Mouse (Mus musculus) kidney, embryonic 15.5 days (tissue): ENCODE data around the gene Copz2. TPM values are rescaled to one million over a fixed set of nuclear protein-coding genes. Genes with fewer than 3 reads are reported as not detected.
"Not testable (repeated sequence)": the region's sequence is repeated elsewhere in the genome, so short reads cannot be mapped to it uniquely, and the experiment has no call there.

Source experiments
- ATAC-seq: fragments of 200-750 bp; cut with Nextera tagmentation; replicated peaks from 2 replicates; pipeline ENCODE4 v1.8.0; 2017; ENCODE audit warnings: moderate TSS enrichment; ENCODE audit not compliant: low FRiP score
- H3K27ac ChIP-seq: fragments of 300-500 bp; sonication (generic); 2 replicates; pipeline ENCODE4 v1.5.1; 2015; ENCODE audit warnings: mild to moderate bottlenecking, inconsistent platforms
- H3K27me3 ChIP-seq: fragments of 300-500 bp; sonication (generic); 2 replicates; pipeline ENCODE4 v1.6.1; 2015; ENCODE audit warnings: inconsistent platforms
- H3K36me3 ChIP-seq: fragments of 300-500 bp; sonication (generic); 2 replicates; pipeline ENCODE4 v1.6.1; 2015; ENCODE audit warnings: inconsistent platforms
- H3K4me1 ChIP-seq: fragments of 300-500 bp; sonication (generic); 2 replicates; pipeline ENCODE4 v1.6.1; 2015; ENCODE audit warnings: inconsistent platforms
- H3K4me2 ChIP-seq: fragments of 300-500 bp; sonication (generic); 2 replicates; pipeline ENCODE4 v1.6.1; 2015; ENCODE audit warnings: moderate library complexity, mild to moderate bottlenecking, inconsistent platforms
- H3K4me3 ChIP-seq: fragments of 300-500 bp; sonication (generic); replicated peaks from 2 replicates; pipeline ENCODE4 v1.5.1; 2015; ENCODE audit warnings: mild to moderate bottlenecking, inconsistent platforms
- H3K9ac ChIP-seq: fragments of 300-500 bp; sonication (generic); 2 replicates; pipeline ENCODE4 v1.6.1; 2015; ENCODE audit warnings: mild to moderate bottlenecking, inconsistent platforms
- H3K9me3 ChIP-seq: fragments of 300-500 bp; sonication (generic); replicated peaks from 2 replicates; pipeline ENCODE4 v1.6.1; 2016; ENCODE audit warnings: inconsistent platforms
- WGBS: fragments of 180-500 bp; shearing (Covaris S2); methylation state at CpG from one replicate; pipeline ENCODE4 v1.1.7; 2015; ENCODE audit warnings: mixed read lengths; 5-methylcytosine and 5-hydroxymethylcytosine counted together
- polyA plus RNA-seq: library from polyadenylated mRNA; unstranded; fragments of >200 nt; fragmentation: Nextera tagmentation; extraction: Ambion mirVana; gene quantifications from 2 replicates; pipeline ENCODE4 v1.2.1, GENCODE M21; 2015

The Copz2 gene
- polyA plus RNA-seq: 117 and 121 TPM in 2 replicates

DNA sequence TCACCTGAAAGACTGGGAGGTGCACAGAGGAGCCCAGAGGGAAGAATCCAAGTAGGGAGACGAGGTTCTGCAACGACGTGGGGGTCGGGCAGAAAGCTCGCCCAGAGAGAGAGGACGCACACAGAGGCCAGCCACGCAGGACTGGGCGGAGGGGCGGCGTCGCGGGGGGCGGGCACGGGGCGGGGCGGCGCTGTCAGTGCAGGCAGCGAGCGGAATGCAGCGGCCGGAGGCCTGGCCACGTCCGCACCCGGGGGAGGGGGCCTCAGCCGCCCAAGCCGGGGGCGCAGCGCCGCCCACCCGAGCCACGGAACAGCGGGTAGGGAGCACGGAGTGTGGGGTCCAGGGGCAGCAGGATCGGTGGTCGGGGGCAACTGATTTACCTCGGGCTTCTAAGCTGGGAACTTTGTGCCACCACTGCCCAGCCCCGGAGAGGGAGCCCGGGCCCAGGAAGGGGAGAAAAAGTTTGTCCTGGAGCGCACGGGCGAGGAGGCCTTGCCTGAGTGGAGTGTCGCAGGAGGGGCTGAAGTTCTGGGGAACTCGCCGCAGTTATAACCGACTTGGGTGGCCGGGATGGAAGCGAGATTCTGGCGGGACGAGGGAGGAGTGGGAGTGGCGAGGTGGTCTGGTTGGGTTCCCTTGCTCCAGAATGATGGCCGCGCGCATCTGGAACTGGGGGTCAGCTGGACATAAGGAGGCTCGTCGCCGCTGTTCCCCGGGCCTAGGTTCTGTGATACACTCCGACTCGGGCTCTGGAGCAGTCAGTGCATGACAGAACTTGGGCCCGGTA, at the start of gene Copz2:
Copz2 (plus strand) TSS at position 190 of the 787 bp plus-strand sequence.
- H3K4me1 ChIP-seq: peaks cover 19% of the 10 kb centered on the region
- no peaks in the 10 kb centered on the region for H3K27me3 ChIP-seq
- under 1% methylated on average over 53 of the region's 60 CpGs for WGBS
- ATAC-seq: peak; percentile 85
- H3K27ac ChIP-seq: peak within 1 kb of the TSS; percentile 74
- peak within 1 kb of the TSS; percentile 59 for H3K4me3 ChIP-seq
- H3K36me3 ChIP-seq: peaks cover 13% of the 10 kb centered on the region
- peak within 1 kb of the TSS; percentile 88 for H3K4me2 ChIP-seq
- no peaks in the 10 kb centered on the region for H3K9me3 ChIP-seq
- peak within 1 kb of the TSS; percentile 64 for H3K9ac ChIP-seq

DNA sequence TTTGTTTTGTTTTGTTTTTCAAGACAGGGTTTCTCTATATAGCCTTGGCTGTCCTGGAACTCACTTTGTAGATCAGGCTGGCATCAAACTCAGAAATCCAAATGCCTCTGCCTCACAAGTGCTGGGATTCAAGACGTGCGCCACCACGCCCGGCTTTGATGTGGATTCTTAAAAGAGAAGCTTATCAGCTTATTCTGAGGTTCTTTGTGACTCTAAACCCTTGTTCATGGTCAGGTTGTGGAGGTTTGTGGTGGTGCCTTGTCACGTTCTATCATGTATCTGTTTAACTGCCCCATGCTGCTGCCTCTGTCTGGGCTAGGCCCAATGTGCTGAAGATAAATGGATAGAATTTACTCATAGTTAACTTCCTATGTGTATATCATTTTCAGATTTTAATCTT, 44.1 kb upstream of the Copz2 start:
- no peak overlapping the region for H3K27ac ChIP-seq
- no peak for ATAC-seq
- H3K27me3 ChIP-seq: no peaks in the 10 kb centered on the region
- no peak overlapping the region for H3K9ac ChIP-seq
- no peaks in the 10 kb centered on the region for H3K4me1 ChIP-seq
- H3K36me3 ChIP-seq: peaks cover 99% of the 10 kb centered on the region
- 93% methylated on average over 5 of the region's 5 CpGs for WGBS
- no peak overlapping the region for H3K4me2 ChIP-seq
- no peak overlapping the region for H3K4me3 ChIP-seq
- no peaks in the 10 kb centered on the region for H3K9me3 ChIP-seq

DNA sequence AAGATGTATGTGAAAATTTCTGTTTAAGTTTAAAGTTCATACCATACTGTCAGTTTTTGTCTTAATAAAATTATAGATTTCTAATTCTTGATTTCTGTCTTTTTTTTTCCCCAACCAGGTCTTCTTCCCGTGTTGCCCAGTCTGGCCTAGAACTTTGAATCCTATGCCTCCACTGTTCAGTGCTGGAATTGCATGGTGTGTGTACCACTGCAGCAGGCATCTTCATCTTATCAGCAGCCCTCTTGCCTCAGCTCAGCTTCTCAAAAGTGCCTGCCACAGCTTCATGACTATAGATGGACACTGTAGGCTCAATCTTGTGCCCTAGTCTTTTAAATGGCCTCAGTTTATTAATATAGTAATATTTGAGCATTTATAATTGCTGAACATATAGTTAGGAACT, 41.6 kb upstream of the Copz2 start:
- Histone ChIP-seq H3K27me3 (no peaks in the 10 kb centered on the region), H3K9me3 (no peaks in the 10 kb centered on the region), H3K36me3 (peaks cover 99% of the 10 kb centered on the region), H3K4me2 (no peak overlapping the region), H3K4me1 (no peaks in the 10 kb centered on the region), H3K9ac (no peak overlapping the region), H3K4me3 (no peak overlapping the region), H3K27ac (no peak overlapping the region)
- no peak for ATAC-seq
- 57% methylated on average over 1 of the region's 1 CpGs for WGBS

DNA sequence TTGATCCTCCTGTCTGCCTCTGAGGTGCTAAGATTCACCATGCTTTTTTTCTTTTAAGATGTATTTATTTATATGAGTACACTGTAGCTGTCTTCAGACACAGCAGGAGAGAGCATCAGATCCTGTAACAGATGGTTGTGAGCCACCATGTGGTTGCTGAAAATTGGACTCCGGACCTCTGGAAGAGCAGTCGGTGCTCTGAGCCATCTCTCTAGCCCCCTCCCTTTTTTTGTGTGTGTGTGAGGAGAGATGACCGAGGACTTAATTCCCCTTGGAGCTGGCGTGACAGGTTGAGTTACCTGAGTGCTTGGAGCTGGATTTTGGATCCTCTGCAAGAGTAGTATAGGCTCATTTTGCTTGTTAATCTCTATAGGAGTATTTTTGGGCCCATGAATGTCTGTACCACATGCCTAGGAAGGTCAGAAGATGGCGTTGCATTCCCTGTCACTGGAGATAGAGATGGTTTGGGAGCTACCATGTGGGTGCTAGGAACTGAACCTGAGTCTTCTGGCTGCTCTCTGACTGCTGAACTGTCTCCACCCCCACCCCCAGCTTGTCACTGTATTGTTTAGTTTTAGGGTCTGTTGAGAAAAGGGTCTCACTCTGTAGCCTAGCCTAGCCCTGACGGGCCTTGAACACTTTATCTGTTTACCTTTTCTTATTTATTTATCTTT, 40.0 kb upstream of the Copz2 start:
- WGBS: 88% methylated on average over 6 of the region's 6 CpGs
- no peaks in the 10 kb centered on the region for H3K27me3 ChIP-seq
- H3K4me3 ChIP-seq: no peak overlapping the region
- H3K36me3 ChIP-seq: peaks cover 97% of the 10 kb centered on the region
- no peak overlapping the region for H3K27ac ChIP-seq
- H3K9ac ChIP-seq: no peak overlapping the region
- no peaks in the 10 kb centered on the region for H3K9me3 ChIP-seq
- no peak overlapping the region for H3K4me2 ChIP-seq
- no peaks in the 10 kb centered on the region for H3K4me1 ChIP-seq
- ATAC-seq: no peak

DNA sequence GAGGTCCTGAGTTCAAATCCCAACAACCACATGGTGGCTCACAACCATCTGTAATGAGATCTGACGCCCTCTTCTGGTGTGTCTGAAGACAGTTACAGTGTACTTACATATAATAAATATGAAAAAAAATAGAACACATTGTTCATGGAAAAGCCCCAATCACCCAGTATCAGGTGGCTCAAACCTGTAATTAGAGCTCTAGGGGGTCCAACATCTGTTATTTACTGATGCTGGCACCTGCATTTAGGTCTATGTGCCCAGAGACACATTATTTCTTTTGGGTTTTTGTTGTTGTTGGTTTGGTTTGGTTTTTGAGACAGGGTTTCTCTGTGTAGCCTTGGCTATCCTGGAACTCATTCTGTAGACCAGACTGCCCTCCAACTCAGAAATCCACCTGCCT, 38.5 kb upstream of the Copz2 start:
- WGBS: 92% methylated on average over 1 of the region's 1 CpGs
- not testable (repeated sequence) for ATAC-seq
- peaks cover 97% of the 10 kb centered on the region for H3K36me3 ChIP-seq

DNA sequence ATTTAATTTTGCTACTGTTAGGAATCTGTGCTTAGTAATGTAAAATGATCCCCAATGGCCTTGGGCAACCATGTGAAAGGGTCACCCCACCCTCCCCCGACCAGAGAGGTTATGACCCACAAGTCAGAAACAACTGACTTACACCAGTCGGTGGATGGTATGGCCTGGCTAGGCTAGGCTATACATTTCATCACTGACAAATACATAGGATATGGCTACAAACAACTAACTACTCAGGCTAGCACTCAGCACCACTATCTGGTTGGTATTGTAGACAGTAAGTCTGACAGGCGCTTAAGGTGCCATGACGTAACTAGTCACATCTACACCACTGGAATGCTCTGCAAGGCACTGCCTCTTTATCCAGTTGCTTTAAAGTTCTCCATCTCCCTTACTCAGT, 36.2 kb upstream of the Copz2 start:
- Histone ChIP-seq H3K4me3 (no peak overlapping the region), H3K27ac (no peak overlapping the region), H3K4me1 (no peaks in the 10 kb centered on the region), H3K9ac (no peak overlapping the region), H3K9me3 (no peaks in the 10 kb centered on the region), H3K36me3 (peaks cover 98% of the 10 kb centered on the region), H3K27me3 (no peaks in the 10 kb centered on the region), H3K4me2 (no peak overlapping the region)
- 73% methylated on average over 4 of the region's 4 CpGs for WGBS
- no peak for ATAC-seq

More for the DNA sequence above, 38.5 kb upstream of the Copz2 start:
- H3K9me3 ChIP-seq, H3K27ac ChIP-seq, H3K4me1 ChIP-seq, H3K27me3 ChIP-seq, H3K4me3 ChIP-seq, H3K4me2 ChIP-seq, H3K9ac ChIP-seq: not testable (repeated sequence)

DNA sequence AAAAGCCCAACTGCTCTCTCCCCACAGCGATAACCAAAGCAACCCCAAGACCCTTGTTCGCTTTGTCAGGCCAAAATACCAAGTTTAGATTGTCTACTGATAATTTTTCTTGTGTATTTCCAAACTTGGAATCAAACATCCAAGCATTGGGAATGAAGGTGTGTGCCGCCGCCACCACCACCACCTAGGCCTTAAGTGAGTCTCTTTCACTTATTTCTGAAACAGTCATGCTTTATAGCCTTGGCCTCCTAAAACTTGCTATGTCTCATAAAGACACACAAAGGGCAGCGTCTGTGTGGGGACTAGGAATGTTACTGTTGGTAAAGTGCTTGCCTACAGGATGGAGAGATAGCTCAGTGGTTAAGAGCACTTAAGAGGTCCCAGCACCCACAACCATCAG, 35.8 kb upstream of the Copz2 start:
- no peaks in the 10 kb centered on the region for H3K27me3 ChIP-seq
- ATAC-seq: no peak
- no peak overlapping the region for H3K4me3 ChIP-seq
- WGBS: 86% methylated on average over 5 of the region's 5 CpGs
- H3K36me3 ChIP-seq: peaks cover 98% of the 10 kb centered on the region
- no peaks in the 10 kb centered on the region for H3K9me3 ChIP-seq
- H3K4me1 ChIP-seq: no peaks in the 10 kb centered on the region
- no peak overlapping the region for H3K9ac ChIP-seq
- H3K4me2 ChIP-seq: no peak overlapping the region
- H3K27ac ChIP-seq: no peak overlapping the region

DNA sequence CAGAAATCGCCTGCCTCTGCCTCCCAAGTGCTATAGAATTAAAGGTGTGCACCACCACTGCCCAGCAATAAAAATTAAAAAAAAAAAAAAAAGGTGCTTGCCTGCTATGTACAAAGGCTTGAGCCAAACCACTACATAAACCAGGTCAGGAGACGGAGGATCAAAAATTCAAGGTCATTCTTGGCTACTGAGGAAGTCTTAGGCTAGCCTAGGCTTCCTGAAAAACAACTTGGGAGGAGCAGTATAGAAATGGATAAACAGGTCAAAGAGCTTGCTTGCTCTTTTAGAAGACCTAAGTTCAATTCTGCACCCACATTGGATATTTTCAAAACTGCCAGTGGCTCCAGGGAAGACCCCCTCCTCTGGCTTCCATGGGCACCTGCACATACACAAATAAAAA, 35.2 kb upstream of the Copz2 start:
- Histone ChIP-seq H3K4me2 (no peak overlapping the region), H3K4me1 (no peaks in the 10 kb centered on the region), H3K36me3 (peaks cover 98% of the 10 kb centered on the region), H3K9me3 (no peaks in the 10 kb centered on the region), H3K27ac (no peak overlapping the region), H3K9ac (no peak overlapping the region), H3K27me3 (no peaks in the 10 kb centered on the region), H3K4me3 (no peak overlapping the region)
- ATAC-seq: no peak
- WGBS: 91% methylated on average over 2 of the region's 2 CpGs

DNA sequence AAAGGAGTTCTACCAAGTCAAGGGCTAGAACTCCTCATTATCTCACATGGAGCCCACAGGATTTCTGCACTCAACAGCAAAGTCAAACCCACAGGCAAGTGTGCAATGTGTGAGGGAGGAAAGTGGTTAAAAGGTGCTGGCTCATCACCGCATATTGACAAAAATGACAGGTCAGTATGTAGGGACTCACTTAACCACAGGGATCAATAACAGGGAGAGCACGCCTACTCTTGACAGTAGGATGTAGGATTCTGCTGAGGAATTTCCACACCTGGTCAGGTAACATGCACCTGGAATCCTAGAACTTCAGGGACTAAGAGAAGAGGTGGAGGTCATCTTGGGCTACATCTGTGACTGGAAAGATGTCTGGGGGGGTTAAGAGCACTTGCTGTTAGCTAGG, 33.8 kb upstream of the Copz2 start:
- Histone ChIP-seq H3K36me3 (peaks cover 98% of the 10 kb centered on the region), H3K4me3 (no peak overlapping the region), H3K9me3 (no peaks in the 10 kb centered on the region), H3K9ac (no peak overlapping the region), H3K4me1 (no peaks in the 10 kb centered on the region), H3K27ac (no peak overlapping the region), H3K4me2 (no peak overlapping the region), H3K27me3 (no peaks in the 10 kb centered on the region)
- no peak for ATAC-seq
- WGBS: 95% methylated on average over 2 of the region's 2 CpGs

DNA sequence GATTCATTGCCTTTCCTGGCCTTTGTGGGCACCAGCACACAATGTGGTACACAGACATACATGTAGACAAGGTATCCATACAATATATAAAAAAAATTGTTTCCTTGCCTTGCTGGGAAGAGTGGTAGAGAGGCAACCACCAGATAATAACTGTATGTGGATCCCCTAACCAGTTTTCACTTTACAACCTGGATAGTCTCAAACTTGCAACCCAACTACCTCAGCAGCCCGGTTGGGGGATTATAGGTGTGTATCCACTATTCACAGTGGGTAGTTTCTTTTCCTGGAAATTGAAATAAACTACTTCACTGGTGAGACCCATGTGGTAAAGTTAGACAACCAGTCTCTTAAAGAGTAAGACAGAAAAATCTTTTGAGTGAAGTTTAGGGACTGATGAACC, 33.2 kb upstream of the Copz2 start:
- peaks cover 98% of the 10 kb centered on the region for H3K36me3 ChIP-seq
- no peak overlapping the region for H3K9ac ChIP-seq
- ATAC-seq: no peak
- no peak overlapping the region for H3K4me2 ChIP-seq
- WGBS: 91% methylated on average over 1 of the region's 1 CpGs
- H3K27ac ChIP-seq: no peak overlapping the region
- H3K4me1 ChIP-seq: no peaks in the 10 kb centered on the region
- H3K4me3 ChIP-seq: no peak overlapping the region
- no peaks in the 10 kb centered on the region for H3K9me3 ChIP-seq
- H3K27me3 ChIP-seq: no peaks in the 10 kb centered on the region

DNA sequence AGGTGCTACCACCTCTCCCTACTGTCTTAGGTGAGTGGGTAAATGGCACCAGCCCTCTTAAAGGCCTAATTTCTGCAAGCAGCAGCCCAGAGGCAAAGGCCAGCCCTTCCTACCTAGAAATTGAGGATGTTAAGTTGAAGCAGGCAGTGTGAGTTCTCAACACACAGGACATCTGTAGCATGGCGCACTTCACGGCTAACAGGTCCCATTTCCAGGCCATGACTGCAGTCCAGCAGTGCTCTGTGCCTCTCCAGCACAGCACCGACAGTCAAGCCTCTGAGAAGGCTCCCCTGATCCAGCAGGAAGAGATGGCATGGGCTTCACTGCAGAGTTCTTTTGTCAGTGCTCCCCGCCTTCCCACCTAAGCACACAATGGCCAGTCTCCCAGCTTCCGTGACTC, 32.7 kb upstream of the Copz2 start:
- Histone ChIP-seq H3K4me3 (no peak overlapping the region), H3K4me2 (no peak overlapping the region), H3K27ac (no peak overlapping the region), H3K9me3 (no peaks in the 10 kb centered on the region), H3K36me3 (peaks cover 98% of the 10 kb centered on the region), H3K4me1 (no peaks in the 10 kb centered on the region), H3K9ac (no peak overlapping the region), H3K27me3 (no peaks in the 10 kb centered on the region)
- no peak for ATAC-seq
- 87% methylated on average over 5 of the region's 5 CpGs for WGBS

DNA sequence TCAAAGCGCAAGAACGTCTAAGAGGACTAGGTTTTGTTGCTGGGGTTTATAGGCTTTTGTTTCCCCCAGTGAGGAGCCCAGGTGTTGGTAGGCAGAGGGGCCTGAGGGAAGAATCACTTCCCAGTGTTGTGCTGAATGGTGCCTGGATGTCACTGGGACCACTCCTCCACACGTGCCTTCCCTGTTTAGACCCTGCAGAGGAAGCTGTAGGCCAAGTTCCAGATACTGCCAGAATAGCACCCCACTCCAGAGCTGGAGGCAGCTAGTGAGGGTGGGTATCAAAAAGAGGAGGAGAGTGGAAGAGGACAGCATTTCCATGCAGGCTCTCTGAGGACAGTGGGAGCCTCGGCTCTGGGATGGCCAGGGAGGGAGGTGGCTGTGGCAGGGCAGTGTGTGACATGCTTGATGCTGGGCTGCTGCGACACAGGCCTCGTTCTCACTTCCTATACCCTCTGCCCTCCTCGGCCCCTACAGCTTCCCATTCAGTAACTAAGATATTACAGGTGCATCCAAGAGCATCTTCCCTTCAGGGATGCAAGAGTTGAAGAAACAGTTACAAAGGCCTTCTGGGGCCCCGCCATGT, 31.5 kb upstream of the Copz2 start:
- H3K4me1 ChIP-seq: peaks cover 11% of the 10 kb centered on the region
- WGBS: 77% methylated on average over 8 of the region's 8 CpGs
- no peak overlapping the region for H3K9ac ChIP-seq
- H3K36me3 ChIP-seq: peaks cover 96% of the 10 kb centered on the region
- H3K4me2 ChIP-seq: no peak overlapping the region
- no peak for ATAC-seq
- no peak overlapping the region for H3K27ac ChIP-seq
- no peaks in the 10 kb centered on the region for H3K9me3 ChIP-seq
- H3K27me3 ChIP-seq: no peaks in the 10 kb centered on the region
- no peak overlapping the region for H3K4me3 ChIP-seq
